Mouse (Mus musculus): Measurements from ENCODE around the gene Tomm6. TPM values are rescaled to one million over a fixed set of nuclear protein-coding genes. Genes with fewer than 3 reads are reported as not detected.

Tomm6 gene
- 232 TPM for polyA plus RNA-seq (2012; fragmentation: generic; extraction: Trizol)

GRCm38 (mm10) chr17:47688344-47688607 is at the start of gene Tomm6:
Gene Tomm6 (minus strand): TSS chr17:47688386.
- H3K79me2 ChIP-seq (ENCODE audit: control insufficient read depth, insufficient read depth): peaks cover 15% of the 10 kb centered on the region
- peak within 1 kb of the TSS; percentile 97 for H3K4me3 ChIP-seq
- no peaks in the 10 kb centered on the region for H3K36me3 ChIP-seq (ENCODE audit: control insufficient read depth, insufficient read depth)
- peak within 1 kb of the TSS; percentile 95 for H3K4me2 ChIP-seq (ENCODE audit: low read depth)
- H3K27me3 ChIP-seq (ENCODE audit: control insufficient read depth, insufficient read depth, insufficient read length): no peaks in the 10 kb centered on the region
- TF ChIP-seq MYOD1 (IDR thresholded peaks at IDR 0.05; ENCODE audit: control insufficient read depth in 1 of 3, insufficient read length in 2 of 3, low read depth in 2 of 3): no peak
- no peak for TF ChIP-seq TCF3 (IDR thresholded peaks at IDR 0.05; ENCODE audit: insufficient read length, low read depth)
- no peak for TF ChIP-seq CEBPB (IDR thresholded peaks at IDR 0.05; ENCODE audit: insufficient read depth, poor library complexity, severe bottlenecking)
- no peak for TF ChIP-seq REST (IDR thresholded peaks at IDR 0.05; ENCODE audit: insufficient read depth, insufficient read length)
- no peak for TF ChIP-seq POLR2AphosphoS2 (IDR thresholded peaks at IDR 0.05; ENCODE audit: insufficient read length, low read depth)
- TF ChIP-seq MYOG (IDR thresholded peaks at IDR 0.05; ENCODE audit: control insufficient read depth in 1 of 3, insufficient read depth in 1 of 3, insufficient read length in 2 of 3, low read depth in 2 of 3): no peak
- no peak for TF ChIP-seq SRF (IDR thresholded peaks at IDR 0.05; ENCODE audit: control insufficient read depth, insufficient read length, low read depth)
- TF ChIP-seq USF1 (IDR thresholded peaks at IDR 0.05; ENCODE audit: low read depth): no peak
- TF ChIP-seq E2F4 (IDR thresholded peaks at IDR 0.05; ENCODE audit: insufficient read depth): no peak
- TF ChIP-seq TCF12 (IDR thresholded peaks at IDR 0.05; ENCODE audit: insufficient read depth, poor library complexity, severe bottlenecking): no peak
- no peak for TF ChIP-seq POLR2A (IDR thresholded peaks at IDR 0.05; ENCODE audit: insufficient read length, low read depth)
- peak within 1 kb of the TSS; percentile 41 for H3ac ChIP-seq (ENCODE audit: control insufficient read depth, insufficient read length)

GRCm38 (mm10) chr17:47737271-47738065 is 49.3 kb upstream of the Tomm6 start:
- peak overlapping the region; percentile 93 for H3K4me2 ChIP-seq (ENCODE audit: low read depth)
- no peaks in the 10 kb centered on the region for H3K79me2 ChIP-seq (ENCODE audit: control insufficient read depth, insufficient read depth)

GRCm38 (mm10) chr17:47736856-47737255 is 48.7 kb upstream of the Tomm6 start, which contains the start of gene Tfeb:
Gene Tfeb (plus strand): TSS chr17:47737030.
- H3ac ChIP-seq (ENCODE audit: control insufficient read depth, insufficient read length): peak within 1 kb of the TSS; percentile 24

More at GRCm38 (mm10) chr17:47737271-47738065, 49.3 kb upstream of the Tomm6 start:
- Histone ChIP-seq H3K36me3 (ENCODE audit: control insufficient read depth, insufficient read depth) (no peaks in the 10 kb centered on the region), H3ac (ENCODE audit: control insufficient read depth, insufficient read length) (peak overlapping the region; percentile 24), H3K27me3 (ENCODE audit: control insufficient read depth, insufficient read depth, insufficient read length) (peaks cover 15% of the 10 kb centered on the region), H3K4me3 (peak overlapping the region; percentile 41)
- TF ChIP-seq USF1 (IDR thresholded peaks at IDR 0.05; ENCODE audit: low read depth): no peak
- peak; percentile 73 for TF ChIP-seq POLR2AphosphoS2 (IDR thresholded peaks at IDR 0.05; ENCODE audit: insufficient read length, low read depth)
- no peak for TF ChIP-seq MYOD1 (IDR thresholded peaks at IDR 0.05; ENCODE audit: control insufficient read depth in 1 of 3, insufficient read length in 2 of 3, low read depth in 2 of 3)
- TF ChIP-seq SRF (IDR thresholded peaks at IDR 0.05; ENCODE audit: control insufficient read depth, insufficient read length, low read depth): no peak
- no peak for TF ChIP-seq E2F4 (IDR thresholded peaks at IDR 0.05; ENCODE audit: insufficient read depth)
- peak in 1 of 3 experiments; percentile 3 for TF ChIP-seq MYOG (IDR thresholded peaks at IDR 0.05; ENCODE audit: control insufficient read depth in 1 of 3, insufficient read depth in 1 of 3, insufficient read length in 2 of 3, low read depth in 2 of 3)
- TF ChIP-seq POLR2A (IDR thresholded peaks at IDR 0.05; ENCODE audit: insufficient read length, low read depth): peak; percentile 69
- TF ChIP-seq TCF3 (IDR thresholded peaks at IDR 0.05; ENCODE audit: insufficient read length, low read depth): no peak

GRCm38 (mm10) chr17:47735553-47736100 is 47.4 kb upstream of the Tomm6 start:
- Histone ChIP-seq H3K4me3 (no peak overlapping the region), H3K79me2 (ENCODE audit: control insufficient read depth, insufficient read depth) (no peaks in the 10 kb centered on the region), H3ac (ENCODE audit: control insufficient read depth, insufficient read length) (no peak overlapping the region), H3K4me2 (ENCODE audit: low read depth) (no peak overlapping the region), H3K36me3 (ENCODE audit: control insufficient read depth, insufficient read depth) (no peaks in the 10 kb centered on the region), H3K27me3 (ENCODE audit: control insufficient read depth, insufficient read depth, insufficient read length) (peaks cover 19% of the 10 kb centered on the region)
- TF ChIP-seq REST (IDR thresholded peaks at IDR 0.05; ENCODE audit: insufficient read depth, insufficient read length) (no peak), MAX (IDR thresholded peaks at IDR 0.05; ENCODE audit: low read depth) (no peak), MYOG (IDR thresholded peaks at IDR 0.05; ENCODE audit: control insufficient read depth in 1 of 3, insufficient read depth in 1 of 3, insufficient read length in 2 of 3, low read depth in 2 of 3) (no peak), TCF3 (IDR thresholded peaks at IDR 0.05; ENCODE audit: insufficient read length, low read depth) (no peak), SRF (IDR thresholded peaks at IDR 0.05; ENCODE audit: control insufficient read depth, insufficient read length, low read depth) (no peak), POLR2AphosphoS2 (IDR thresholded peaks at IDR 0.05; ENCODE audit: insufficient read length, low read depth) (no peak), TCF12 (IDR thresholded peaks at IDR 0.05; ENCODE audit: insufficient read depth, poor library complexity, severe bottlenecking) (no peak), USF1 (IDR thresholded peaks at IDR 0.05; ENCODE audit: low read depth) (no peak), E2F4 (IDR thresholded peaks at IDR 0.05; ENCODE audit: insufficient read depth) (no peak), POLR2A (IDR thresholded peaks at IDR 0.05; ENCODE audit: insufficient read length, low read depth) (no peak), CEBPB (IDR thresholded peaks at IDR 0.05; ENCODE audit: insufficient read depth, poor library complexity, severe bottlenecking) (no peak), MYOD1 (IDR thresholded peaks at IDR 0.05; ENCODE audit: control insufficient read depth in 1 of 3, insufficient read length in 2 of 3, low read depth in 2 of 3) (no peak)

More at GRCm38 (mm10) chr17:47736856-47737255, 48.7 kb upstream of the Tomm6 start, which contains the start of gene Tfeb:
- Histone ChIP-seq H3K4me3 (peak within 1 kb of the TSS; percentile 41), H3K4me2 (ENCODE audit: low read depth) (peak within 1 kb of the TSS; percentile 93), H3K79me2 (ENCODE audit: control insufficient read depth, insufficient read depth) (no peaks in the 10 kb centered on the region), H3K36me3 (ENCODE audit: control insufficient read depth, insufficient read depth) (no peaks in the 10 kb centered on the region), H3K27me3 (ENCODE audit: control insufficient read depth, insufficient read depth, insufficient read length) (peaks cover 19% of the 10 kb centered on the region)
- TF ChIP-seq POLR2A (IDR thresholded peaks at IDR 0.05; ENCODE audit: insufficient read length, low read depth) (peak; percentile 28), POLR2AphosphoS2 (IDR thresholded peaks at IDR 0.05; ENCODE audit: insufficient read length, low read depth) (no peak), MYOG (IDR thresholded peaks at IDR 0.05; ENCODE audit: control insufficient read depth in 1 of 3, insufficient read depth in 1 of 3, insufficient read length in 2 of 3, low read depth in 2 of 3) (peak in 2 of 3 experiments; percentile 80 to 89), MAX (IDR thresholded peaks at IDR 0.05; ENCODE audit: low read depth) (no peak), CEBPB (IDR thresholded peaks at IDR 0.05; ENCODE audit: insufficient read depth, poor library complexity, severe bottlenecking) (no peak), MYOD1 (IDR thresholded peaks at IDR 0.05; ENCODE audit: control insufficient read depth in 1 of 3, insufficient read length in 2 of 3, low read depth in 2 of 3) (peak in 2 of 3 experiments; percentile 58 to 78), E2F4 (IDR thresholded peaks at IDR 0.05; ENCODE audit: insufficient read depth) (peak; percentile 41), SRF (IDR thresholded peaks at IDR 0.05; ENCODE audit: control insufficient read depth, insufficient read length, low read depth) (peak; percentile 42), TCF12 (IDR thresholded peaks at IDR 0.05; ENCODE audit: insufficient read depth, poor library complexity, severe bottlenecking) (no peak), REST (IDR thresholded peaks at IDR 0.05; ENCODE audit: insufficient read depth, insufficient read length) (no peak), USF1 (IDR thresholded peaks at IDR 0.05; ENCODE audit: low read depth) (no peak), TCF3 (IDR thresholded peaks at IDR 0.05; ENCODE audit: insufficient read length, low read depth) (no peak)
